Mouse (Mus musculus) heart, adult 11 months (tissue): ENCODE results near the gene Lgr4.

Source experiments
- DNase-seq: peaks from one replicate; pipeline ENCODE4 v3.0.0; 2022

Lgr4 gene

DNA sequence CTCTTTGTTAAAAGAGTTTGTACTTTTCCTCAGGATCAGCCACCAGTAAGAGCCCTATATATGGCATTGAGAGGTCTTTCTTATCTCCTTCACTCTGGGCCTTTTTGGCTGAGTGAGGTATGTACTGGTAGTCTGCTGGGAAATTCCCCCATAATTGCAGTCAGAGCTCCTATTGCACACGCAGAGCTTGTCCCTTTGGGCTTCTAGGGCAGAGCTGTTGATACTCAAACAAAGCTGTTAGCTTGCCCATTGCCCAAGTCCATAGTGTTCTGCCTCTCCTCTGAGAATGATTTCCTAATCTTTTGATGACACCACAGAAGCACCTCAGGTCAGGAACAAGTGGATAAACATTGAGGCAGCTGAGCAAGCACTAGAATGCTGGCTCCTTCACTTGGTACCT lies 67.5 kb downstream of the Lgr4 start:
- DNase-seq = peak; percentile 82

DNA sequence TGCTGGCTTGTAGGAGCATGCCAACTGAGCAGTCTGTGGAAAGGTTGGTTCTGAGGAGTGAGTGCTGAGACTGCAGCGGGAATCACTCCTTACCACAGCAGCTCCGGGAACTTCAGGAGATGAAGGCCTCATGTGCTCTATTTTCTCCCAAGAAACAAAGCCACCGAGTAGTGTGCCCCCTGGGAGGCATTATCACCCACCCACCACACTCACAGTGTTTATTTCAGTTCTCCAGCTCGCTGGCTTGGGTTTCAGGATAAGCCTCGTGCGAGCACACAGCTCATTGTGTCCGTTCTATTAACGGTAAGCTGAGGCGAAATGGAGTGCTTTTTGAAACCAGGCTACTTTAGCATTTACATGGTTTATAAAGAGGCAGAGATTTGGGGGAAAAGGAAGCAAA lies 68.1 kb downstream of the Lgr4 start:
- DNase-seq = peak; percentile 56

- peak; percentile 81 for DNase-seq
These were observed 68.8 kb downstream of the Lgr4 start for GRCm38 (mm10) chr2:109986036-109986785.

- DNase-seq = peak; percentile 51
These were observed 70.5 kb downstream of the Lgr4 start for GRCm38 (mm10) chr2:109987946-109988345.

GRCm38 (mm10) chr2:109989196-109989595 lies 71.7 kb downstream of the Lgr4 start:
- DNase-seq = peak; percentile 62

- DNase-seq = no peak
These were observed 72.4 kb downstream of the Lgr4 start for GRCm38 (mm10) chr2:109989679-109990473.

DNA sequence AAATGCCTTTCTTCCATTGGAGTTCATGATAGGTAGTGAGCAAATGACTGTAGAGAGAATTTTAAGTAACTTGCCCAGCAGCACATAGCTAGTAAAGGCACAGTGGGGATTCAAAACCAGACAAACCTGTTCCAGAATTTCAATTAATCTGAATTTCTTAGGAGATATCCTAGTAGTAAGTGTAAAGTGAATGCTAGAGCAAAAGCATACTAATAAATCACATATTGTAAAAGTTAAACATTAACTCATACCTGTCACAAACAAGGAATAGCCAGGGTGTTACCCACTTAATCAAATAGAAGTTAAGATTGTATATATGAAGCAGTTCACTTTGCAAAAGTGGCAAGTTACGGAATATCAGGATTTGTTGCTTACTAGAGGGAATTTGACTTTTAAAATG lies 74.3 kb downstream of the Lgr4 start:
- no peak for DNase-seq

DNA sequence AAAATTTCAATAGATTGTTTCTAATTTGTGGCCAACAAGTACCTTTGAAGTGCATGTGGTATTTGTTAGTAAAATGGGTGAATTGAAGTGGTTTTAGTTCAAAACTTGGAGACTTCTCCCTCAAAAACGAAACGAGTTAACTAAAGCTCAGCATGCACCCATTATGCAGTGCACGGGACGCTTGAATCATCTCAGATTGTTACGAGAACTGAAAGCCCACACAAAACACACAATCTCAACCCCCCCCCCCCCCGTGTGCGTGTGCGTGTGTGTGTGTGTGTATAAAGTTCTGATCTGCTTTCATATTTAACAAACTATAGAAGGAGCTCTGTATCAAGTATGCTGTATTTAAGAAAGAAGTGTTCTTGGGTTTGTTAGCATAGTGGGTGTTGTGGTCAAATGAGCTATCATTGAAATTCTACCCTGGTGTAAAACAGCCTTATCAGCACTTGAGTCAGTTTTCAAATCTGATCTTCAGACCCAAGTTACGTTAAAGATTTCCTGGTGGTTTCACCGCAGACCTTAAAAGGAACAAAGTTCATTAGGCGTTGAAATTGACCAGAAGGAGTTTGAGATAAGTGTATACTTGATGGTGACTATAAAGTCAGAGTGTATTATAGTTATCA lies 75.1 kb downstream of the Lgr4 start:
- no peak for DNase-seq

DNA sequence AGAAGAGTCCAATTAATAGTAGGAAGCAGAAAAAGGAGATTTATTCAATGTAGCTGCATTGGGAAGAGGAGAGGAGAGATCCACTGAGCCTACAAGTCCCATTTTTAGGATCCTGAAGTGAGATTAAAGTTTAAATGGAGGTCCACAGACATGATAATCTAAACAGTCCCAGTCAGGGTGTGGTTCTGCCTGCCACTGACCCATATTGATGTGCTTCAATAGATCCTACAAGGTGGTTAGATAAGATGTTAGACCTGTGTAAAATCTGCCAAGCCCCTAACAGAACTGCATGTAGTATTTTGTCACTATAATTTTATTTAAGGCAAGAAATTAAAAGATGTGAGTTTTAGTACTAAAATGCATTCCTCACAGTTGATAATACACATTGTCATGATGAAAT lies 76.0 kb downstream of the Lgr4 start:
- no peak for DNase-seq

- DNase-seq = no peak
These were observed 77.6 kb downstream of the Lgr4 start for GRCm38 (mm10) chr2:109995061-109995460.

GRCm38 (mm10) chr2:109996411-109996810 lies 79.0 kb downstream of the Lgr4 start:
- peak; percentile 90 for DNase-seq

GRCm38 (mm10) chr2:110004668-110005067 lies 87.2 kb downstream of the Lgr4 start:
- DNase-seq = peak; percentile 63

GRCm38 (mm10) chr2:110005164-110005563 lies 87.7 kb downstream of the Lgr4 start:
- DNase-seq = peak; percentile 72

DNA sequence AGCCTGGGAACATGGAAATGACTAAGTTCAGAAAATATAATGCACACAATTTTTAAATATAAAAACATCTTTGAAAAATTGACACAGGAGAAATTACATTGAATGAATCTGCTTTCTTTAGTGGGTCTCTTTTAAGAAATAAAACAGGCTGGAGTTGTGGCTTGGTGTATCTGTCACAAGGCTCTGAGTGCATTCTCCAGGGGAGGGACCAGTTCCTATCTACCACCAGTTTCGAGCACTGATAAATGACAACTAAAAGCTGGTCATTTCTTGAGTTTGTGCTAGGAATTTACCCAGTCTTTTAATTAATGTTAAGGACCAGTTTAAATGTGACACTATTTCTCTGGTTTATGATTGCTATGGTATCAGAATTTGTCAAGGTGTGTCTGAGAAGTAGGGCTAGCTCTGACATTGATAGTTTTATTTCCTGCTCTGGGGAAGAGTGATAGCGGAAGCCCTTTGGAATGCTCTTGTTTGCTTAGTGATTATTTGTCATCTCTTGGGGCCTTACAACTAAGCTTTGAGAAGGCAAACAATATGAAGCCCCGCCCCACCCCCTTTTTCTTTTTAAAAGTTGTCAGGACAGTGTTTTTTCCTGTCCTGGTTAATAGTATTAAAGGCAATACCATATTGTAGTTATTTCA lies 88.3 kb downstream of the Lgr4 start:
- DNase-seq = peak; percentile 36

DNA sequence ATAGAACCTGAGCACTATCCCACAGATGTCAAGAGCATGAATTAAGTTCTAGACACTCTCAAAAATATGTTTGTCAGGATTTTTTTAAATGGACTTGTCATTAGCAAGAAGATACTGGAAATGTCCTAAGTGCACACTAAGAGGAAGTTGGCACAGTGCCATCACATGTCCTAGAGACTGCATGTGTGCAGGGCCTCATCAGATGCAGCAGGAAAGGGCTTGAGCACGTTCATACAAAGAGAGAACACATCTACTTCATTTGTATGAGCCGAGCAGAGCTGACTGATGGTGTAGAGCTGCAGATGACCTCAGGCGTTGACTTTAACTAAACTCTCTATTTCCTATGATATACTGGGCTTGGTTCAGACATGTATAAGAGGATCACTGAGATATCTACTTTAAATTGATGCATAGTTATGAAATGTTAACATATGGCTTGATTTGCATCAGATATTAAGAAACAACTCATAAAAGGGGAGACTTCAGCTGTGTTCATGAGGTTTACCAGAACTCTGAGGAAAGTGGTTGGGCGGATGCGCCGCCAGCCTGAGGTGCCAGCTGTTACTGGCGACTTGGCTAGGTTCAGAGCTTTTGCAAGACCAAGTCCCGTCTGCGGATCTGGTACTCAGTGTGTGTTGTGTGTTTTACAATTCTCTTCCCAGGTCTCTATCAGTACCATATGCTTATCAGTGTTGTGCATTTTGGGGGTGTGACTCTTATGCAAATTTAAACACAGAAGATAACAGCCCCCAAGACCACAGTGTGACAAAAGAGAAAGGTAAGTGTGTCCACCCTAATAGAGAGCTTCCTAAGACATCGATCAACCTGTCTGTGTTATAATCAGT lies 90.2 kb downstream of the Lgr4 start:
- DNase-seq = no peak

DNA sequence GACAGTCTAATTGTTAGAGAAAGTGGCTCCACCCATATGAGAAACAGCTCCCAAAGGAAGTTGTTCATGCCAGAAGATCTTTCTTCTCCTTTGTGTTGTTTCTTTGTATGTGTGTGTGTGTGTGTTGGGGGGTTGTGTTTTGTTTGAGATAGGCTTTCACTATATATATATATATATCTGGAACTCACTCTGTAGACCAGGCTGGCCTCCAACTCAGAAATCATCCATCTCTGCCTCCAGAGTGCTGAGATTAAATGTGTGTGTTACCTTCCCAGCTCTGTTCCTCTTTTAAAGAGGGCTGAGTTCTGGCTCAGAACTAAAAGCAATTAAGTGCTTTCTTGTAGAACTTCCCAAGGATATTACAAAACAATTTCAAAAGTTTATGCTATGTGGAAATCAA lies 92.0 kb downstream of the Lgr4 start:
- DNase-seq = no peak

DNA sequence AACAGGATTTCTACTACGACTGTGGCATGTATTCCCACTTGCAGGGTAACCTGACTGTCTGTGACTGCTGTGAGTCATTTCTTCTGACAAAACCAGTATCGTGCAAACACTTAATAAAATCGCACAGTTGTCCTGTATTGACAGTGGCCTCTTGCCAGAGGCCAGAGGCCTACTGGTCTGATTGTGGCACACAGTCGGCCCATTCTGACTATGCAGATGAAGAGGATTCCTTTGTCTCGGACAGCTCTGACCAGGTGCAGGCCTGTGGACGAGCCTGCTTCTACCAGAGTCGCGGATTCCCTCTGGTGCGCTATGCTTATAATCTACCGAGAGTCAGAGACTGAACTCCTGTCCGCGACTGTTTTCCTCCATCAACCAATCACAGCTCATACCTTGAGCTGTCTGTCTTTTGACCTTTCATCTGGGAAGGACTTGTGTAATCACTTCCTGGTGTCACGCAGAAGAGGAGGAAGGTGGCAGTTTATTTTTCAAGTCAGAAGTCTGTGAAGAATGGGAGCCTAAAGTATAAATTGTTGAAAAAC lies 94.8 kb downstream of the Lgr4 start:
- no peak for DNase-seq

- no peak for DNase-seq
These were observed 99.6 kb downstream of the Lgr4 start for GRCm38 (mm10) chr2:110017087-110017486.

DNA sequence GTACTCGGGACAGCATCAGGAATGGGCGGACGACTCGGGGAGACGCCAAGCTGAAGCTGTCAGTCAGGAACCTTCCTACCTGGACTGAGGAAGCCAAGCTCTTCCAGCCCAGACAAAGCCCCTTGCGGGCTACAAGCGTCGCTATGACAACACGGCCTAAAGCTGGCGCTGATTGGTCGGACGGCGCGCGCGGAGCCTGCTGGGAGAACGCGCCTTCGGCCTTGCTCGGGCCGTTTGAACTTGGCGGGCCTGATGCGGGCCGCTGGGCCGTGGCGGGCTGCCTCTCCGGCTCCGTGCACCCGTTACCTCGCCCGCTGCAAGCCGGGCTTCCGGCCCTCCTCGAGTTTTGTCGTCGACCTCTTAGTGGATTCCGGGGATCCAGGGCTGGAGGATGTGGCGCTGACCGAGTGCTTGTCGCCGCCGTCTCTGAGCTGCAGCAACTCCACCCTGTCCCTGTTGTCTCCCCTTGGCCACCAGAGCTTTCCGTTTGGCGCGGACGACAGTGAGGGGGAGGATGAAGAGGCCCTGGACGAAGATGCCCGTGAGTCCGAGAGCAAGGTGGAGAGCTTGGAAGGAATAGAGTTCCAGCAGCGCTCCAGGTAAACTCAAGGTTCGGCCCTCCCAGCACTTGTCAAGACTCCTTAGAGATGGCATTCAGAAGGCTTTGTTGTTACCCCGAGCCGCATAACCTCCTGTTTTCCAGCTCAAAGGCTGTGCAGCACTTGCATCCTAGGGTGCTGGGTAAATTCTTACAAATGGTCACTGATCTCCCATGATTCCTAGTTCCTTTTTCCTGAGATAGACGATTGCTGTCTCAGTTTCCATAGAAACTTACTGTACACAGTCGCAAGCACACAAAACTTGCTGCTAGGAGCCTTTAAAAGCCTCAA lies 100.4 kb downstream of the Lgr4 start, which contains the start of gene Ccdc34:
Gene Ccdc34, plus strand, starts transcription at position 202 of the 890 bp plus-strand sequence.
- DNase-seq = peak; percentile 99

DNA sequence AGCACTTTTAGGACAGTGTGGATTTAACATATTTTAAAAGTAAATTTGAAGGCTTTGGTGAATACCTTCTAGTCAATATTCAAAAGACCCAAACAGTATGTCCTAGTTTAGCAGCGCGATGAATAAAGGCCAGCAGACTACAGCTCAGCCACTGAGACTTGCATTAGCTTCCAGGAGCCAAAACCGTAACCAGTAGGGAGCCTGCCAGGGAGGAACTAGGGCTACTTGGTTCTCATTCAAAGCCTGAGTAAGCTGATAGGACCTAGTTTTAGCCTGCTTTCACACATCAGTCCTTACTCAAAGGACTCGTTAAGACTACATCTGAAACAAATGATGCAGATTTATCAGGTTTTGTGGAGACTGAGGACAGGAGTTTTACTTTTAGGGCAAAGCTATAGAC lies 102.2 kb downstream of the Lgr4 start:
- peak; percentile 89 for DNase-seq

GRCm38 (mm10) chr2:110020430-110020829 lies 103.0 kb downstream of the Lgr4 start:
- DNase-seq = no peak
